Mouse (Mus musculus) C2C12 (cell line): ENCODE results near the gene Dnaic1. TPM values are rescaled to one million over a fixed set of nuclear protein-coding genes. Genes with fewer than 3 reads are reported as not detected.

Experiments
- H3K27me3 ChIP-seq: one replicate; pipeline ENCODE4 v1.6.1; 2011; ENCODE audit not compliant: control insufficient read depth, insufficient read depth, insufficient read length
- H3K36me3 ChIP-seq: one replicate; pipeline ENCODE4 v1.6.1; 2011; ENCODE audit not compliant: control insufficient read depth, insufficient read depth
- H3K4me3 ChIP-seq: one replicate; pipeline ENCODE4 v1.5.1; 2011; ENCODE audit warnings: mild to moderate bottlenecking, control low read depth; ENCODE audit not compliant: poor library complexity, insufficient read depth, severe bottlenecking
- H3K79me2 ChIP-seq: one replicate; pipeline ENCODE4 v1.6.1; 2011; ENCODE audit not compliant: control insufficient read depth, insufficient read depth
- H3K79me3 ChIP-seq: one replicate; pipeline ENCODE4 v1.6.1; 2011; ENCODE audit warnings: low read depth, control low read depth
- H3ac ChIP-seq: one replicate; pipeline ENCODE3; 2011; ENCODE audit warnings: low read depth; ENCODE audit not compliant: control insufficient read depth, insufficient read length
- CEBPB ChIP-seq: IDR thresholded peaks from one replicate; pipeline ENCODE4 v1.6.1; 2011; ENCODE audit warnings: low read depth, mild to moderate bottlenecking, control low read depth, moderate library complexity
- CTCF ChIP-seq: IDR thresholded peaks from one replicate; pipeline ENCODE4 v1.5.1; 2011; ENCODE audit not compliant: control insufficient read depth, insufficient read depth, insufficient read length
- FOSL1 ChIP-seq: IDR thresholded peaks from one replicate; pipeline ENCODE4 v1.8.0; 2011; ENCODE audit warnings: mild to moderate bottlenecking, low read length; ENCODE audit not compliant: poor library complexity, insufficient read depth, severe bottlenecking
- MAX ChIP-seq: IDR thresholded peaks from one replicate; pipeline ENCODE4 v1.6.1; 2011; ENCODE audit warnings: mild to moderate bottlenecking, control low read depth
- MYOD1 ChIP-seq: IDR thresholded peaks from one replicate; pipeline ENCODE4 v1.6.1; 2011; ENCODE audit warnings: low read depth; ENCODE audit not compliant: control insufficient read depth, insufficient read length
- MYOG ChIP-seq: IDR thresholded peaks from one replicate; pipeline ENCODE4 v1.6.1; 2011; ENCODE audit not compliant: control insufficient read depth, insufficient read length; ENCODE audit errors: extremely low read depth
- USF1 ChIP-seq: IDR thresholded peaks from one replicate; pipeline ENCODE4 v1.6.1; 2011; ENCODE audit warnings: low read depth, mild to moderate bottlenecking, control low read depth, moderate library complexity
- polyA plus RNA-seq: library from polyadenylated mRNA; unstranded; fragments of >200 nt; fragmentation: generic; extraction: Trizol; gene quantifications from one replicate; pipeline ENCODE4 v1.2.1, GENCODE M21; 2012; ENCODE audit warnings: missing spikeins

Dnaic1 gene
- polyA plus RNA-seq, 1 experiment: not detected

DNA sequence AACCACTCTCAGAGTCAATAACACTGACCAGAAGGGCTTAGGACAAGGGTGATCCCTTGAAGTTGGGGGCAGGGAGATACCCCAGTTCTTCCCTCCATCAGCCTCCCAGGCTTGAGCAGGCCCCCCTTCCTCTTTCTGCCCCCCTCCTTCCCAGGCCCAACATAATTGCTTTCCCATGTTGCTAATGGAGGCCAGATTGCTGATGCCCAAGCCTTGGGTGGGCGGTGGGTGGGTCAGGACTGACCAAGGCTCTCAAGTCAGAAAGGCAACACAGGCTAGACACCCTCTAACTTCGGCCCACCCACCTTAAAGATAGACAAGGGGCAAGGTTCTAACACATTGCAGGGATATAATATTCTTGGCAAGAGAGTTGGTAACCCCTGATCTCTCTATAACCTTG, 86.0 kb downstream of the Dnaic1 start:
- H3K79me2 ChIP-seq: no peaks in the 10 kb centered on the region
- no peaks in the 10 kb centered on the region for H3K79me3 ChIP-seq
- no peaks in the 10 kb centered on the region for H3K36me3 ChIP-seq
- peaks cover 20% of the 10 kb centered on the region for H3K27me3 ChIP-seq
- H3K4me3 ChIP-seq: no peak overlapping the region
- no peak overlapping the region for H3ac ChIP-seq
- TF ChIP-seq MYOD1 (no peak), CTCF (no peak), FOSL1 (no peak), CEBPB (no peak), MYOG (no peak), MAX (no peak), USF1 (no peak)

DNA sequence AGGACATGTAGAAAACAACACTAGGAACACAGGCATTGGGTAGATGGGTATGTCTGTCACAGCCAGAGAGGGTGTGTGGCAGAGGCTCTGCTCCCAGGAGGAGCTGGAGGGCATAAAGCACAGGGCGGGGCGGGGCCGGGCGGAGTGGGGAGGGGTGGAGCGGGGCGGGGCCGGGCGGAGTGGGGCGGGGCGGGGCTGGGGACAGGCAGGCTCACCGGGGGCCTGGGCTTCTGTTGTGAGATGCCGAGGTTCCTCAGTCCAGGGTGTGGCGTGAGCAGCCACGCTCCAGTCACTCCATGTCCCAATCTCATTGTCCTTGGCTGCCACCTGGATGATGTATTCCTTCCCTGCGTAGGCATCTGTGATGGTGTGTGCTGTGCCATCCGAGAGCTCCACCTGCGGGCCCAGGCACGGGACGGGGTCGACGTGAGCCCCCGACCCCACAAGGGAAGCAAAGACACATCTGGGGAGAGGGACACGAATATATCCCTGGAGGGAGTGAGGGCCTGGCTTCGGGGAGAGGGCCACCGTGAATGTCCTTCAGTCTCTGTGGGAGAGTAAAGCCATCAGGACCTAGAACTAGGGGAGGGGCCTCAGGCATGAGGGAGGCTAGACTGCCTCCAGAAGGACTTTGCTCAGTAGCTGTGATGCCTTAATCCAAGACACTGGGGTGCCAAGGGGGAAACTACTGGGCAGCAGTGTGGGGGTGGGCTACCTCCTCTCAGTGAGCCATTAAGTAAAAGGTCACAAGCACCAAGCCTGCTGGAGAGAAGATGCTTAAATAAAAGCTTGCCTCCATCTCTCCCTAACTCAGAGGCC, 89.2 kb downstream of the Dnaic1 start:
- no peak overlapping the region for H3ac ChIP-seq

DNA sequence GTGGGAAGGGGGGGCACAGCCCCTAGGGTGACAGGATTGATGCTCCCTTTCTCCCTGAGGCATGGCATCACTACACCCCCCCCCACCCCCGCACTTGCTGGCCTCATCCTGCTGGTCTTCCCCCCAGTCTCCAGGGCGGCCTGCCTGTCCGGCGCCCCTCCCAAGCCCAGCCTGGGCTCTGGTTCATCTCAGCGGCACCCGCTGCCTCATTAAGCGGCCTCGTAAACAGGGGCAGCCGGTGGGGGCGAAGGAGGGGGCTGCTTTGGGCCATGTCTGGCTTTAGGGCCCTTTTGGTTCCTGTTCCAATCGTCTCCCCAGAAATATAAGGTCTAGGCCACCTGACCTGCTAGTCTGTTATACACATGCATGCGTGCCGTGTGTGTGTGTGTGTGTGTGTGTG, 90.0 kb downstream of the Dnaic1 start:
- no peak overlapping the region for H3K4me3 ChIP-seq
- no peaks in the 10 kb centered on the region for H3K36me3 ChIP-seq
- no peak for TF ChIP-seq USF1
- no peak for TF ChIP-seq MAX
- TF ChIP-seq MYOD1: no peak
- TF ChIP-seq MYOG: no peak
- TF ChIP-seq CEBPB: no peak
- no peak for TF ChIP-seq FOSL1
- no peak for TF ChIP-seq CTCF

More for the DNA sequence above, 89.2 kb downstream of the Dnaic1 start:
- H3K27me3 ChIP-seq: peaks cover 15% of the 10 kb centered on the region
- H3K4me3 ChIP-seq: no peak overlapping the region
- TF ChIP-seq FOSL1 (no peak), CTCF (no peak), MAX (no peak), MYOG (no peak), USF1 (no peak), CEBPB (no peak), MYOD1 (no peak)
- H3K79me2 ChIP-seq: no peaks in the 10 kb centered on the region
- H3K36me3 ChIP-seq: no peaks in the 10 kb centered on the region
- no peaks in the 10 kb centered on the region for H3K79me3 ChIP-seq

DNA sequence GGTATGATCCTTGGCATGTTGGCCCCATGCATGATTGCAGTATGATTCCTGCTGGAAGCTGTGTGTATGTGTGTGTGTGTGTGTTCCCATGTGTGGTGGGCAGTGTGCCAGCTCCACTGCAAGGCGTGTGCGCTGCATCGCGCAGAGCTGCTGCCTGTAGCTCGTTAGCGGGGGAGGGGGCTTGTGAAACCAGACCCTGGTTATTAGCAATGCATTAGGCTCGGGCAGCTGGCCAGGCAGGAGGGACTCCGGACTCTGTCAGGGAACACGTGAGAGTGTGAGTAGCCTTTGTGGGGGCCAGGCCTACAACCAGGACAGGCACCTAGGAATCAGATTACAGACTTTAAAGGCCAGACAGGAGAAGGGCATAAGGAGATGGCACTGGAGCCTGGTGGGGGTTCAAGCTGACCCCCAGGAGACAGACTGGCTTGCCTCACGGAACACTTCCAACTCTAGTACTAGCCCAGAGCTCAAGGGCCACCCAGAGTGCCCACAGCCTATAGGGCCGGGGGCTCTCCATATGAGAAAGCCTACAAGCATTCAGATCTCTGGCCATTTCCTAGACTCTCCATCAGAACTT, 91.4 kb downstream of the Dnaic1 start:
- H3K36me3 ChIP-seq: no peaks in the 10 kb centered on the region
- TF ChIP-seq CEBPB (no peak), CTCF (no peak), MYOD1 (no peak), FOSL1 (no peak), MYOG (no peak), USF1 (no peak), MAX (no peak)
- no peak overlapping the region for H3K4me3 ChIP-seq
- H3ac ChIP-seq: no peak overlapping the region
- no peaks in the 10 kb centered on the region for H3K79me3 ChIP-seq
- no peaks in the 10 kb centered on the region for H3K79me2 ChIP-seq
- peaks cover 10% of the 10 kb centered on the region for H3K27me3 ChIP-seq

More for the DNA sequence above, 90.0 kb downstream of the Dnaic1 start:
- H3ac ChIP-seq: no peak overlapping the region
- H3K79me3 ChIP-seq: no peaks in the 10 kb centered on the region
- peaks cover 15% of the 10 kb centered on the region for H3K27me3 ChIP-seq
- no peaks in the 10 kb centered on the region for H3K79me2 ChIP-seq

DNA sequence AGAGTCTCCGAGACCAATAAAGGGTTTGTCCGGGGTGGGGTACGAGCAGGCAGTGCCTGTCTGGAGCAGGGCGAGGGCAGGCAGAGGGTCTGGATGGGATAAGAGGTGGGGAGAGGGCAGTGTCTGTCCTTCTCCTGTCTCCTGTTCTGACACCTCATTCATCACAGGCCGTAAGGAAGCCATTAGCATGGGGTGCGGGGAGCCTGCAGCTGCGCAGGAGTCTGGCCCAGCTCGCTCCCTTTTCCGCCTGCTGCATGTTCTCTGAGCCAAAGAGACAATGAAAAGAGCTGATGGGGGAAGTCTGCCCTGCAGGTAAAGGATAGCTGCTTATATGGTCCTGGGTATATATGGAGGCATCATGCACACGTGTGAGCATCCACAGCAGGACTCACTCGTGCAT, 93.1 kb downstream of the Dnaic1 start:
- peaks cover 4% of the 10 kb centered on the region for H3K27me3 ChIP-seq
- H3K79me3 ChIP-seq: no peaks in the 10 kb centered on the region
- TF ChIP-seq CEBPB (no peak), USF1 (no peak), MYOD1 (no peak), CTCF (no peak), MAX (no peak), FOSL1 (no peak), MYOG (no peak)
- no peak overlapping the region for H3K4me3 ChIP-seq
- no peaks in the 10 kb centered on the region for H3K79me2 ChIP-seq
- H3K36me3 ChIP-seq: no peaks in the 10 kb centered on the region
- H3ac ChIP-seq: no peak overlapping the region
